In genomic region chr15:84065701-84066100, GRCm38 (mm10) we compare ENCODE assay signal across 1 mouse cellular context.
TF ChIP-seq lines count a peak whose summit lies in the region.

No protein-coding gene starts in this region.

TF ChIP-seq in MEL, 35 proteins besides CTCF, POLR2A, EP300 and RAD21:
- TF ChIP-seq MAZ (IDR thresholded peaks at IDR 0.05; ENCODE audit: low read depth, low read length) (no peak), POLR2AphosphoS5 (IDR thresholded peaks at IDR 0.05; ENCODE audit: borderline replicate concordance, low read depth, low read length) (no peak), MYC (IDR thresholded peaks at IDR 0.05; ENCODE audit: low read depth, low read length) (no peak), ZKSCAN1 (IDR thresholded peaks at IDR 0.05; ENCODE audit: low read depth, low read length) (no peak), ZC3H11A (IDR thresholded peaks at IDR 0.05; ENCODE audit: low read depth, low read length) (no peak), GABPA (IDR thresholded peaks at IDR 0.05; ENCODE audit: low read depth, low read length) (no peak), MEF2A (IDR thresholded peaks at IDR 0.05; ENCODE audit: extremely low read depth, insufficient replicate concordance, low read depth, low read length, poor library complexity, severe bottlenecking) (no peak), ZNF384 (IDR thresholded peaks at IDR 0.05; ENCODE audit: low read depth, low read length) (no peak), MAFK (IDR thresholded peaks at IDR 0.05; ENCODE audit: borderline replicate concordance, low read depth, low read length) (no peak), POLR2AphosphoS2 (IDR thresholded peaks at IDR 0.05; ENCODE audit: low read length) (no peak), ZMIZ1 (IDR thresholded peaks at IDR 0.05; ENCODE audit: low read depth, low read length) (no peak), SIN3A (IDR thresholded peaks at IDR 0.05; ENCODE audit: low read length) (no peak), CHD1 (IDR thresholded peaks at IDR 0.05; ENCODE audit: low read depth, low read length) (no peak), MAX (IDR thresholded peaks at IDR 0.05; ENCODE audit: low read length) (no peak), TAL1 (IDR thresholded peaks at IDR 0.05; ENCODE audit: low read length) (no peak)
